Mouse (Mus musculus) cerebellum, postnatal 14 days (tissue): ENCODE measurements around the gene Gm20479.

Experiments used
- DNase-seq, 2 experiments: peaks; one replicate each; pipeline ENCODE4 v3.0.0; 2021; ENCODE audit warnings: mixed read lengths in 2 of 2

Gene Gm20479

GRCm38 (mm10) chr7:27333316-27333941 is 23.8 kb downstream of the Gm20479 start:
- DNase-seq: no peak

GRCm38 (mm10) chr7:27332353-27333199 is 24.6 kb downstream of the Gm20479 start:
- DNase-seq: peak; percentile 81 to 91

- DNase-seq: no peak
Measured at GRCm38 (mm10) chr7:27331854-27332253, 25.4 kb downstream of the Gm20479 start.

- DNase-seq: no peak
Measured at GRCm38 (mm10) chr7:27331541-27331851, 25.7 kb downstream of the Gm20479 start.

- DNase-seq: peak; percentile 58 to 70
Measured at GRCm38 (mm10) chr7:27330709-27331540, 26.3 kb downstream of the Gm20479 start.

- no peak for DNase-seq
Measured at GRCm38 (mm10) chr7:27329981-27330380, 27.2 kb downstream of the Gm20479 start.

- peak; percentile 92 to 96 for DNase-seq
Measured at GRCm38 (mm10) chr7:27329326-27329947, 27.8 kb downstream of the Gm20479 start.

GRCm38 (mm10) chr7:27328648-27329047 is 28.6 kb downstream of the Gm20479 start:
- DNase-seq: no peak

GRCm38 (mm10) chr7:27328161-27328560 is 29.1 kb downstream of the Gm20479 start:
- no peak for DNase-seq

- no peak for DNase-seq
Measured at GRCm38 (mm10) chr7:27327500-27327899, 29.7 kb downstream of the Gm20479 start.

GRCm38 (mm10) chr7:27326101-27326880 is 30.9 kb downstream of the Gm20479 start:
- DNase-seq: peak; percentile 50 to 59

- peak; percentile 43 to 48 for DNase-seq
Measured at GRCm38 (mm10) chr7:27325697-27326096, 31.5 kb downstream of the Gm20479 start.

- no peak for DNase-seq
Measured at GRCm38 (mm10) chr7:27324928-27325327, 32.3 kb downstream of the Gm20479 start.

- DNase-seq: no peak
Measured at GRCm38 (mm10) chr7:27324161-27324560, 33.1 kb downstream of the Gm20479 start.

GRCm38 (mm10) chr7:27323001-27323400 is 34.2 kb downstream of the Gm20479 start:
- DNase-seq: no peak

- DNase-seq: no peak
Measured at GRCm38 (mm10) chr7:27322291-27322690, 34.9 kb downstream of the Gm20479 start.

GRCm38 (mm10) chr7:27319411-27319810 is 37.8 kb downstream of the Gm20479 start:
- DNase-seq: no peak

- DNase-seq: peak; percentile 79 to 83
Measured at GRCm38 (mm10) chr7:27315958-27316357, 41.3 kb downstream of the Gm20479 start.

- no peak for DNase-seq
Measured at GRCm38 (mm10) chr7:27314393-27314792, 42.8 kb downstream of the Gm20479 start.

- no peak for DNase-seq
Measured at GRCm38 (mm10) chr7:27311651-27312284, 45.5 kb downstream of the Gm20479 start.

GRCm38 (mm10) chr7:27310996-27311535 is 46.2 kb downstream of the Gm20479 start:
- no peak for DNase-seq
